Comparison of ENCODE assay signal across 8 mouse cellular contexts in the genomic region with DNA sequence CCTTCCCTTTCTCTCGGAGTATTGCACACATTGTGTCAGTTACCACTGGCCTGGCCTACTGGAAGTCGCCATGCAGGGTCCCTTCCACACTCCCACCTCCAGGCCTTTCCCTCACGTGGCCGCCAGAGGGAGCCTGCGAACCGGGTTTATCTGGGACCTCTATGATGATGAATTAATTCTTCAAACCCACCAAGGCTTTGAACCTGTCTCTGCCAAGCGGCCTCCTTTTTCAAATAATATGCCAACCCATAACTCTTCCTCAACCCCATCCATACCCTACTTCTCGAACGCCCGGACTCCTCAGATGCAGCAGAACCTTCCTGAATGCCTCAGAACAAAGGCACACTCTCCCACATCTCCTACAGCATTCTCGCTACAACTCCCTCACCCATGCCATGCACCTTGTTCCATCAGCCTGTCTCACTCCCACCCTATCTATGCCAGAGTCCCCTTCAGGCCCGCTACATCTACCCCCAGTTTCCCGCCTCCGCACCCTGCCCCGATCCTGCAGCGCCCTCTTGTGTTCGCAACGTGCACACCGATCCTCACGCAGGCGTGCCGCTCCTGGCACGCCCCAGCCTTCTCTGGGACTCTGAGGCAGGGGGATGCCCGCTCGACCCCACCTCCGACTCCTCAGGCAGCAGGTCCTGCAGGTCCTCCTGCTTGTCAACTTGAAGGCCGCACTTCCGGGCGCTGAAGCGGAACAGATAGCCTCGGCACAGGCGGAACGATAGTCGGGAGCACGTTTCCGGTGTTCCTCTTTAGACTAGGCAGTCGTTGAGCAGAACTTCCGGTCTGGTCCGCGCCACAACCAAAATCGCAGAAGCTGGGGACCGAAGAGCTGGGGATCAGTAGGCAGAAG. TPM values are rescaled to one million over a fixed set of nuclear protein-coding genes. Genes with fewer than 3 reads are reported as not detected.
A peak's percentile ranks its signal among the peaks of the same experiment; 100 is the strongest.
DNase-seq lines count a peak whose midpoint lies in the region; ATAC-seq lines count a peak whose summit lies in the region.

No protein-coding gene starts in this region.

- WGBS in intestine, embryonic 16.5 days = under 1% methylated on average over 42 of the region's 42 CpGs
- under 1% methylated on average over 42 of the region's 42 CpGs for WGBS in midbrain, embryonic 10.5 days

- peak; percentile 91 for ATAC-seq in intestine, embryonic 16.5 days

- peaks cover 12% of the 10 kb centered on the region; the same call in 1 of the 2 replicates for H3K4me1 ChIP-seq in intestine, embryonic 16.5 days (ENCODE audit: control insufficient read depth, insufficient read depth, low read length)
- H3K4me1 ChIP-seq in midbrain, embryonic 10.5 days = peaks cover 34% of the 10 kb centered on the region

- no peaks in the 10 kb centered on the region for H3K27me3 ChIP-seq in intestine, embryonic 16.5 days (replicated peaks; ENCODE audit: control insufficient read depth, insufficient read depth, low read length)
- H3K27me3 ChIP-seq in midbrain, embryonic 10.5 days (ENCODE audit: low read depth, poor library complexity, severe bottlenecking) = peaks cover 22% of the 10 kb centered on the region

- H3K36me3 ChIP-seq in intestine, embryonic 16.5 days (ENCODE audit: control insufficient read depth, insufficient read depth, low read length) = peaks cover 18% of the 10 kb centered on the region
- peaks cover 36% of the 10 kb centered on the region for H3K36me3 ChIP-seq in midbrain, embryonic 10.5 days

- peak overlapping the region; percentile 97 for H3K27ac ChIP-seq in intestine, embryonic 16.5 days (ENCODE audit: low read length)
- peak overlapping the region; percentile 97 for H3K27ac ChIP-seq in midbrain, embryonic 10.5 days (replicated peaks)

- peak overlapping the region; percentile 85 for H3K4me3 ChIP-seq in intestine, embryonic 16.5 days (ENCODE audit: low read length)
- H3K4me3 ChIP-seq in midbrain, embryonic 10.5 days = peak overlapping the region; percentile 74

- DNase-seq in adrenal gland, postnatal 10 days = peak; percentile 94
- peak; percentile 97 for DNase-seq in embryo, embryonic 9.5 days (ENCODE audit: extremely low spot score)
- DNase-seq in gastrocnemius, postnatal 4 days (ENCODE audit: low spot score in 2 of 2) = peak; percentile 75 to 93
- peak; percentile 93 to 96 for DNase-seq in left cerebral cortex, postnatal 36 days (ENCODE audit: low spot score in 2 of 2)
- peak; percentile 98 for DNase-seq in midbrain, embryonic 10.5 days (ENCODE audit: low spot score)
- DNase-seq in right cerebral cortex, postnatal 36 days (ENCODE audit: low spot score in 2 of 2) = peak; percentile 90 to 92
- DNase-seq in urinary bladder, postnatal 4 days (ENCODE audit: low spot score in 2 of 2) = peak; percentile 91 to 92

- no peaks in the 10 kb centered on the region for H3K9me3 ChIP-seq in intestine, embryonic 16.5 days (ENCODE audit: control insufficient read depth, low read length)
- H3K9me3 ChIP-seq in midbrain, embryonic 10.5 days (replicated peaks) = no peaks in the 10 kb centered on the region

- peak overlapping the region; percentile 95 for H3K9ac ChIP-seq in intestine, embryonic 16.5 days (ENCODE audit: low read depth, low read length)

- peak overlapping the region; percentile 71 for H3K4me2 ChIP-seq in intestine, embryonic 16.5 days (ENCODE audit: low read depth, low read length)

- intact Hi-C loops in left cerebral cortex, postnatal 36 days (cut with DNase I) = loop anchor here (5.0 kb wide), 1 partner anchor 38 kb away; no protein-coding TSS in a partner anchor

RNA-seq across cellular contexts. Expression of a gene that starts 0.5 kb away (rescaled TPM):
- 10 to 100 TPM; 11.3 to 13.6 TPM for total RNA-seq in adrenal gland, postnatal 10 days (2021)
- total RNA-seq in gastrocnemius, postnatal 4 days (2021) = 10 to 100 TPM; 10.4 to 13.5 TPM
- polyA plus RNA-seq in intestine, embryonic 16.5 days (2015; fragmentation: Nextera tagmentation; extraction: Ambion mirVana) = 22.2 and 23.2 TPM in 2 replicates
- 10 to 100 TPM; 35.8 to 36.5 TPM for total RNA-seq in left cerebral cortex, postnatal 36 days (2021)
- 32.7 and 36.4 TPM in 2 replicates for polyA plus RNA-seq in midbrain, embryonic 10.5 days (2016; fragmentation: Nextera tagmentation; extraction: Ambion mirVana)

RNA-seq across cellular contexts. Expression of a gene that starts 10.5 kb away (rescaled TPM):
- total RNA-seq in adrenal gland, postnatal 10 days (2021) = 100 to 1,000 TPM; 218 to 247 TPM
- total RNA-seq in gastrocnemius, postnatal 4 days (2021) = 100 to 1,000 TPM; 232 to 252 TPM
- 116 and 131 TPM in 2 replicates for polyA plus RNA-seq in intestine, embryonic 16.5 days (2015; fragmentation: Nextera tagmentation; extraction: Ambion mirVana)
- total RNA-seq in left cerebral cortex, postnatal 36 days (2021) = 100 to 1,000 TPM; 199 to 217 TPM
- polyA plus RNA-seq in midbrain, embryonic 10.5 days (2016; fragmentation: Nextera tagmentation; extraction: Ambion mirVana) = 349 and 398 TPM in 2 replicates

RNA-seq across cellular contexts. Expression of a gene that starts 11.4 kb away (rescaled TPM):
- 10 to 100 TPM; 24.2 to 50.8 TPM for total RNA-seq in adrenal gland, postnatal 10 days (2021)
- under 1 TPM; 0.10 to 0.20 TPM for total RNA-seq in gastrocnemius, postnatal 4 days (2021)
- 0.84 and 0.89 TPM in 2 replicates for polyA plus RNA-seq in intestine, embryonic 16.5 days (2015; fragmentation: Nextera tagmentation; extraction: Ambion mirVana)
- total RNA-seq in left cerebral cortex, postnatal 36 days (2021) = under 1 TPM in 1 of 2 experiments, not detected in 1; 0.34 TPM
- 0.05 and 0.07 TPM in 2 replicates for polyA plus RNA-seq in midbrain, embryonic 10.5 days (2016; fragmentation: Nextera tagmentation; extraction: Ambion mirVana)

RNA-seq across cellular contexts. Expression of a gene that starts 25.2 kb away (rescaled TPM):
- 100 to 1,000 TPM; 165 to 169 TPM for total RNA-seq in adrenal gland, postnatal 10 days (2021)
- total RNA-seq in gastrocnemius, postnatal 4 days (2021) = 100 to 1,000 TPM; 135 to 143 TPM
- polyA plus RNA-seq in intestine, embryonic 16.5 days (2015; fragmentation: Nextera tagmentation; extraction: Ambion mirVana) = 199 and 202 TPM in 2 replicates
- total RNA-seq in left cerebral cortex, postnatal 36 days (2021) = 100 to 1,000 TPM; 124 to 136 TPM
- polyA plus RNA-seq in midbrain, embryonic 10.5 days (2016; fragmentation: Nextera tagmentation; extraction: Ambion mirVana) = 113 and 133 TPM in 2 replicates

RNA-seq across cellular contexts. Expression of a gene that starts 28.7 kb away (rescaled TPM):
- 100 to 1,000 TPM; 175 to 186 TPM for total RNA-seq in adrenal gland, postnatal 10 days (2021)
- total RNA-seq in gastrocnemius, postnatal 4 days (2021) = 100 to 1,000 TPM; 163 to 175 TPM
- 19.5 and 25.0 TPM in 2 replicates for polyA plus RNA-seq in intestine, embryonic 16.5 days (2015; fragmentation: Nextera tagmentation; extraction: Ambion mirVana)
- total RNA-seq in left cerebral cortex, postnatal 36 days (2021) = 100 to 1,000 TPM; 210 to 252 TPM
- 84.5 and 103 TPM in 2 replicates for polyA plus RNA-seq in midbrain, embryonic 10.5 days (2016; fragmentation: Nextera tagmentation; extraction: Ambion mirVana)

Comparison
In these comparisons a context has a peak if more than half of its experiments do, and no peak if none do; other contexts are left out.
1. Peak in every context shown above with its lines: DNase-seq, ATAC-seq, H3K4me3 ChIP-seq and H3K27ac ChIP-seq.
2. RNA of a gene that starts 11.4 kb away (total RNA-seq): 24.2 to 50.8 TPM in adrenal gland, postnatal 10 days; 0.34 TPM in left cerebral cortex, postnatal 36 days and 0.10 to 0.20 TPM in gastrocnemius, postnatal 4 days; every median in the first group is over 10 times any median in the second.